In genomic region chr9:89771153-89771552, GRCm38 (mm10) we compare ENCODE assay signal across 18 mouse cellular contexts. TPM values are rescaled to one million over a fixed set of nuclear protein-coding genes. Genes with fewer than 3 reads are reported as not detected.
DNase-seq lines count a peak whose midpoint lies in the region; ATAC-seq and TF ChIP-seq lines count a peak whose summit lies in the region.
"Had no signal": no experiment of that assay in that cellular context is flagged by ENCODE, and none has a peak within 500 bp of the region (broad histone marks: within the 10 kb centered on the region; RNA-seq: fewer than 3 reads in every experiment).

No protein-coding gene starts in this region.

- H3K9ac ChIP-seq in embryonic facial prominence, embryonic 12.5 days, result no peak overlapping the region
- H3K9ac ChIP-seq in heart, adult 2 months (ENCODE audit: low read depth, low read length), result no peak overlapping the region
- no peak overlapping the region for H3K9ac ChIP-seq in heart, embryonic 12.5 days
- no peak overlapping the region for H3K9ac ChIP-seq in liver, embryonic 12.5 days
- H3K9ac ChIP-seq: liver, embryonic 14.5 days; midbrain, embryonic 13.5 days had no signal

- H3K27me3 ChIP-seq in embryonic facial prominence, embryonic 12.5 days, result no peaks in the 10 kb centered on the region
- H3K27me3 ChIP-seq in embryonic facial prominence, embryonic 10.5 days (replicated peaks; ENCODE audit: low read depth, poor library complexity, severe bottlenecking), result no peaks in the 10 kb centered on the region
- H3K27me3 ChIP-seq in heart, adult 2 months (ENCODE audit: control insufficient read depth, insufficient read depth, low read length), result no peaks in the 10 kb centered on the region
- no peaks in the 10 kb centered on the region for H3K27me3 ChIP-seq in heart, embryonic 12.5 days (replicated peaks)
- no peaks in the 10 kb centered on the region for H3K27me3 ChIP-seq in liver, embryonic 12.5 days (replicated peaks)
- H3K27me3 ChIP-seq: midbrain, embryonic 13.5 days had no signal

- H3K36me3 ChIP-seq in embryonic facial prominence, embryonic 12.5 days, result no peaks in the 10 kb centered on the region
- no peaks in the 10 kb centered on the region for H3K36me3 ChIP-seq in embryonic facial prominence, embryonic 10.5 days (replicated peaks)
- no peaks in the 10 kb centered on the region for H3K36me3 ChIP-seq in heart, adult 2 months (ENCODE audit: control insufficient read depth, insufficient read depth, low read length)
- no peaks in the 10 kb centered on the region for H3K36me3 ChIP-seq in heart, embryonic 12.5 days
- no peaks in the 10 kb centered on the region for H3K36me3 ChIP-seq in liver, embryonic 12.5 days
- H3K36me3 ChIP-seq: G1E; limb, embryonic 10.5 days; midbrain, embryonic 13.5 days had no signal

- no peak for TF ChIP-seq EP300 in heart, adult 2 months (IDR thresholded peaks at IDR 0.05; ENCODE audit: insufficient read depth, low read depth, low read length)

- no peak for DNase-seq in embryonic facial prominence, embryonic 10.5 days (ENCODE audit: low spot score)
- DNase-seq in heart, adult 2 months, result peak; percentile 19 to 50
- peak; percentile 11 for DNase-seq in retina, adult 2 months (ENCODE audit: low read depth, low spot score)
- DNase-seq in retina, embryonic 14.5 days (ENCODE audit: low spot score), result no peak
- peak; percentile 51 for DNase-seq in telencephalon, adult 2 months (ENCODE audit: low read depth, low spot score)
- DNase-seq: adrenal gland, postnatal 10 days; kidney, adult 9 months; lung, postnatal 10 days had no signal

- H3K4me1 ChIP-seq in embryonic facial prominence, embryonic 12.5 days, result no peaks in the 10 kb centered on the region
- H3K4me1 ChIP-seq in embryonic facial prominence, embryonic 10.5 days, result peaks cover 5% of the 10 kb centered on the region; the same call in 1 of the 2 replicates
- no peaks in the 10 kb centered on the region; the same call in 1 of the 2 replicates for H3K4me1 ChIP-seq in heart, adult 2 months (ENCODE audit: control insufficient read depth, insufficient read depth, low read length)
- H3K4me1 ChIP-seq in heart, embryonic 12.5 days (replicated peaks), result peaks cover 5% of the 10 kb centered on the region; the same call in 1 of the 2 replicates
- H3K4me1 ChIP-seq in liver, embryonic 12.5 days, result no peaks in the 10 kb centered on the region
- H3K4me1 ChIP-seq: limb, embryonic 10.5 days; midbrain, embryonic 13.5 days had no signal

- 0 out of 2 replicates have a peak, but pooled peaks have one; percentile 6 for ATAC-seq in embryonic facial prominence, embryonic 12.5 days (ENCODE audit: insufficient number of reproducible peaks, insufficient read depth, low FRiP score, low TSS enrichment)
- no peak for ATAC-seq in heart, embryonic 12.5 days (ENCODE audit: insufficient number of reproducible peaks, low FRiP score)
- no peak for ATAC-seq in liver, embryonic 12.5 days
- ATAC-seq: midbrain, embryonic 13.5 days had no signal

- 54% methylated on average over 1 of the region's 1 CpGs for WGBS in embryonic facial prominence, embryonic 12.5 days
- 41% methylated on average over 1 of the region's 1 CpGs for WGBS in embryonic facial prominence, embryonic 10.5 days
- 5% methylated on average over 1 of the region's 1 CpGs for WGBS in heart, adult 2 months
- 10% methylated on average over 1 of the region's 1 CpGs for WGBS in heart, embryonic 12.5 days
- WGBS in liver, embryonic 12.5 days (ENCODE audit: insufficient replicate concordance), result 42% methylated on average over 1 of the region's 1 CpGs

- TF ChIP-seq POLR2A in heart, adult 2 months (IDR thresholded peaks at IDR 0.05; ENCODE audit: insufficient read depth, low read depth, low read length), result no peak

- H3K4me3 ChIP-seq in embryonic facial prominence, embryonic 12.5 days, result no peak overlapping the region
- H3K4me3 ChIP-seq in embryonic facial prominence, embryonic 10.5 days, result no peak overlapping the region
- no peak overlapping the region for H3K4me3 ChIP-seq in heart, adult 2 months
- no peak overlapping the region for H3K4me3 ChIP-seq in heart, embryonic 12.5 days
- no peak overlapping the region for H3K4me3 ChIP-seq in liver, embryonic 12.5 days
- H3K4me3 ChIP-seq: limb, embryonic 10.5 days; midbrain, embryonic 13.5 days had no signal

- H3K79me2 ChIP-seq in heart, adult 2 months (replicated peaks; ENCODE audit: control insufficient read depth, insufficient read depth, low read length), result no peaks in the 10 kb centered on the region

- H3K9me3 ChIP-seq in embryonic facial prominence, embryonic 12.5 days, result no peaks in the 10 kb centered on the region
- no peaks in the 10 kb centered on the region for H3K9me3 ChIP-seq in embryonic facial prominence, embryonic 10.5 days
- H3K9me3 ChIP-seq in heart, embryonic 12.5 days (replicated peaks), result no peaks in the 10 kb centered on the region
- no peaks in the 10 kb centered on the region for H3K9me3 ChIP-seq in liver, embryonic 12.5 days (replicated peaks)
- H3K9me3 ChIP-seq: limb, embryonic 10.5 days; midbrain, embryonic 13.5 days had no signal

- TF ChIP-seq CTCF in heart, adult 2 months (IDR thresholded peaks at IDR 0.05), result no peak

- H3K4me2 ChIP-seq in embryonic facial prominence, embryonic 12.5 days (replicated peaks), result no peak overlapping the region
- H3K4me2 ChIP-seq in heart, embryonic 12.5 days, result no peak overlapping the region
- H3K4me2 ChIP-seq in liver, embryonic 12.5 days, result no peak overlapping the region
- H3K4me2 ChIP-seq: midbrain, embryonic 13.5 days had no signal

- no peak overlapping the region for H3K27ac ChIP-seq in embryonic facial prominence, embryonic 12.5 days
- no peak overlapping the region for H3K27ac ChIP-seq in embryonic facial prominence, embryonic 10.5 days (replicated peaks)
- peak overlapping the region; percentile 60 for H3K27ac ChIP-seq in heart, adult 2 months
- no peak overlapping the region for H3K27ac ChIP-seq in heart, embryonic 12.5 days (ENCODE audit: poor library complexity, severe bottlenecking)
- H3K27ac ChIP-seq in liver, embryonic 12.5 days, result no peak overlapping the region
- H3K27ac ChIP-seq: limb, embryonic 10.5 days; liver, embryonic 14.5 days; midbrain, embryonic 13.5 days had no signal

- intact Hi-C loops in heart, adult 2 months (cut with DNase I), result no loop called here

RNA-seq across cellular contexts. Expression of gene Ankrd34c, which starts 32.9 kb away (rescaled TPM):
- 0.05 TPM in 1 of 2 replicates, not detected in the other for polyA plus RNA-seq in embryonic facial prominence, embryonic 12.5 days (2016; fragmentation: Nextera tagmentation; extraction: Ambion mirVana)
- 0.05 TPM in 1 of 2 replicates, not detected in the other for polyA plus RNA-seq in embryonic facial prominence, embryonic 10.5 days (2016; fragmentation: Nextera tagmentation; extraction: Ambion mirVana)
- total RNA-seq in heart, adult 2 months (2021), result not detected
- not detected in 2 replicates for polyA plus RNA-seq in heart, adult 2 months (2012; rRNA removed)
- 0.04 TPM in 1 of 2 replicates, not detected in the other for polyA plus RNA-seq in heart, embryonic 12.5 days (2016; fragmentation: Nextera tagmentation; extraction: Ambion mirVana)
- polyA plus RNA-seq in liver, embryonic 12.5 days (2016; fragmentation: Nextera tagmentation; extraction: Ambion mirVana), result not detected in 2 replicates
- total RNA-seq: adrenal gland, postnatal 10 days had no signal
- polyA plus RNA-seq: C2C12; G1E; large intestine, adult 2 months; limb, embryonic 10.5 days; liver, embryonic 14.5 days; thymus, postnatal 0 days had no signal

Comparison
In these comparisons a context has a peak if more than half of its experiments do, and no peak if none do; other contexts are left out.
1. DNase-seq: peak in heart, adult 2 months (2 of 2), retina, adult 2 months (single experiment) and telencephalon, adult 2 months (single experiment); none in embryonic facial prominence, embryonic 10.5 days (single experiment) and retina, embryonic 14.5 days (single experiment).